Mouse (Mus musculus): Measurements from ENCODE around the gene Ift122. TPM values are rescaled to one million over a fixed set of nuclear protein-coding genes. Genes with fewer than 3 reads are reported as not detected.

Gene Ift122
- total and polyA plus RNA-seq, 3 experiments: 7.9 to 14.1 (median 8.6) TPM

DNA sequence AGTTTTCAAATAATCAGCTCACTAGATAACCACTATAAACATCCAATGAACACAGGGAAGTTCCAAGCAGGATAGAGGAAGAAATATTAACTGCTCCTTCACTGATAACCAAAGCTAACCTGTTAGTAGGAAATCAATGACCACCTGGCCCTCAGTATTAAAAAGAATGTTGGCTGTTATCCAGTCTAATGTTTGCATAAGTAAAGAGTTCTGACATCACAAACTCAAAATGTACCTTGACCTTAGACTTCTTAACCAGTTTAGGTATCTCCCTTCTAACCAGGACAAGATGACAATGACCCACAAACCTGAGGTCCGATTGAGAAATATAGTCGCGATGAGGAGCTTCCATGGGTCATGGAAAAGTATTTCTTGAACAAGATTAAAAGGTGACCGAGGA, 8.3 kb upstream of the Ift122 start:
- TF ChIP-seq MXI1 (IDR thresholded peaks at IDR 0.05; ENCODE audit: low read depth, low read length) (no peak), USF1 (IDR thresholded peaks at IDR 0.05; ENCODE audit: low read depth, low read length) (no peak), RAD21 (IDR thresholded peaks at IDR 0.05; ENCODE audit: low read depth, low read length) (no peak), ZKSCAN1 (IDR thresholded peaks at IDR 0.05; ENCODE audit: borderline replicate concordance, low read depth, low read length) (no peak), ZC3H11A (IDR thresholded peaks at IDR 0.05; ENCODE audit: low read depth, low read length) (no peak), ZNF384 (IDR thresholded peaks at IDR 0.05; ENCODE audit: low read depth, low read length) (no peak), HCFC1 (IDR thresholded peaks at IDR 0.05; ENCODE audit: low read depth, low read length) (no peak), BHLHE40 (IDR thresholded peaks at IDR 0.05; ENCODE audit: low read depth, low read length) (no peak), MAZ (IDR thresholded peaks at IDR 0.05; ENCODE audit: low read depth, low read length) (no peak), JUN (IDR thresholded peaks at IDR 0.05; ENCODE audit: insufficient read depth, low read depth, low read length) (no peak), POLR2AphosphoS2 (IDR thresholded peaks at IDR 0.05; ENCODE audit: low read depth, low read length) (no peak), SIN3A (IDR thresholded peaks at IDR 0.05; ENCODE audit: low read length) (no peak), USF2 (conservative IDR thresholded peaks at IDR 0.05; ENCODE audit: low read depth, low read length) (no peak)
- dilution Hi-C loops (cut with MboI; ENCODE audit: extremely low pct_ligation_motif_present, extremely low pct_unique_long_range_greater_than_20kb, low sequenced_read_pairs) (no loop called here), in situ Hi-C loops (cut with MboI; ENCODE audit: low pct_ligation_motif_present, low pct_unique_long_range_greater_than_20kb, low sequenced_read_pairs) (loop anchor here (5.0 to 10.0 kb wide), 2 partner anchors 162 to 290 kb away; no protein-coding TSS in a partner anchor)
- no peaks in the 10 kb centered on the region for H3K9me3 ChIP-seq (replicated peaks; ENCODE audit: low read length)
- no peaks in the 10 kb centered on the region for H3K27me3 ChIP-seq (replicated peaks)
- H3K9ac ChIP-seq (ENCODE audit: insufficient read depth, low read depth): no peak overlapping the region
- H3K79me2 ChIP-seq (replicated peaks; ENCODE audit: control insufficient read depth, extremely low read depth, insufficient read depth, poor library complexity, severe bottlenecking): 0 out of 2 replicates have a peak, but pooled peaks cover 5% of the 10 kb centered on the region
- no peak overlapping the region for H3K4me2 ChIP-seq (ENCODE audit: insufficient read depth, low read depth, poor library complexity, severe bottlenecking)
- no peak overlapping the region for H3K27ac ChIP-seq (ENCODE audit: insufficient read depth, low read depth)
- H3K4me1 ChIP-seq (ENCODE audit: control insufficient read depth in 1 of 2, insufficient read depth in 2 of 2): peaks cover 2 to 25% of the 10 kb centered on the region in 2 experiments; a peak in 2 of 4 replicates
- no peak overlapping the region for H3K4me3 ChIP-seq (replicated peaks in 1 of 3; ENCODE audit: low read depth in 2 of 3, low read length in 2 of 3, poor library complexity in 1 of 3)
- DNase-seq (ENCODE audit: extremely low read depth): no peak
- H3K36me3 ChIP-seq (replicated peaks in 1 of 2; ENCODE audit: control insufficient read depth in 1 of 2, insufficient read depth in 1 of 2, low read length in 1 of 2): peaks cover 29 to 53% of the 10 kb centered on the region in 2 experiments

DNA sequence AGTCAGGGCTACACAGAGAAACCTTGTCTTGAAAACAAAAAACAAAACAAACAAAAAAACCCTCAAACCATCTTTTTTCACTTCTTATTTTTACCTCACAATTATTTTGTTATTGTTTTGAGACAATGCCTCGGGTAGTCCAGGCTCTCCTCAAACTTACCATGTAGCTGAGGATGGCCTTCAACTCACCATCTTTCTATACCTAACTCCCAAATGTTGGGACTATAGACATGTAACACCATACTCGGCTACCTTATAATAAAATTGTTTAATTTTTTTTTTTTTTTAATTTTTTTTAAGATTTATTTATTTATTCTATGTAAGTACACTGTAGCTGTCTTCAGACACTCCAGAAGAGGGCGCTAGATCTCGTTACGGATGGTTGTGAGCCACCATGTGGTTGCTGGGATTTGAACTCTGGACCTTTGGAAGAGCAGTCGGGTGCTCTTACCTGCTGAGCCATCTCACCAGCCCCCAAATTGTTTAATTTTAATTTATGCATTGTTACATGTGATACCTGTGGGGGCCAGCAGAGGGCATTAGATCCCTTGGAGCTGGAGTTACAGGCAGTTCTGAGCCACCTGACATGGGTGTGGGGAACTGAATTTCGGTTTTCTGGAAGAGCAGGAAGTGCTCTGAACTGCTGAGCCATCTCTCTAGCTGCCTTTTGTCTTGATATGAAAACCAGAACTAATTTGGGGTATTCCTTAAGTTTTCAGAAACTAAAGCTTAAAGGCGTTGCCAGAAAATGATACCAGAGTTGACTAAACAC, 6.4 kb upstream of the Ift122 start:
- Histone ChIP-seq H3K79me2 (replicated peaks; ENCODE audit: control insufficient read depth, extremely low read depth, insufficient read depth, poor library complexity, severe bottlenecking) (peaks cover 10% of the 10 kb centered on the region; the same call in 1 of the 2 replicates), H3K4me2 (ENCODE audit: insufficient read depth, low read depth, poor library complexity, severe bottlenecking) (peak overlapping the region; percentile 52), H3K27ac (ENCODE audit: insufficient read depth, low read depth) (no peak overlapping the region), H3K36me3 (replicated peaks in 1 of 2; ENCODE audit: control insufficient read depth in 1 of 2, insufficient read depth in 1 of 2, low read length in 1 of 2) (peaks cover 27 to 48% of the 10 kb centered on the region in 2 experiments), H3K4me3 (replicated peaks in 1 of 3; ENCODE audit: low read depth in 2 of 3, low read length in 2 of 3, poor library complexity in 1 of 3) (no peak overlapping the region), H3K9me3 (replicated peaks; ENCODE audit: low read length) (no peaks in the 10 kb centered on the region), H3K9ac (ENCODE audit: insufficient read depth, low read depth) (peak overlapping the region; percentile 61; the same call in 1 of the 2 replicates), H3K4me1 (ENCODE audit: control insufficient read depth in 1 of 2, insufficient read depth in 2 of 2) (peaks cover 2 to 42% of the 10 kb centered on the region in 2 experiments; a peak in 2 of 4 replicates), H3K27me3 (replicated peaks) (no peaks in the 10 kb centered on the region)
- dilution Hi-C loops (cut with MboI; ENCODE audit: extremely low pct_ligation_motif_present, extremely low pct_unique_long_range_greater_than_20kb, low sequenced_read_pairs) (no loop called here), in situ Hi-C loops (cut with MboI; ENCODE audit: low pct_ligation_motif_present, low pct_unique_long_range_greater_than_20kb, low sequenced_read_pairs) (loop anchor here (5.0 to 10.0 kb wide), 2 partner anchors 160 to 288 kb away; no protein-coding TSS in a partner anchor)
- peak; percentile 82 for DNase-seq (ENCODE audit: extremely low read depth)
- TF ChIP-seq TBP (conservative IDR thresholded peaks at IDR 0.05; ENCODE audit: low read depth, low read length) (peak; percentile 93), ZNF384 (IDR thresholded peaks at IDR 0.05; ENCODE audit: low read depth, low read length) (0 out of 2 replicates have a peak, but pooled peaks have one; percentile 52), E2F4 (IDR thresholded peaks at IDR 0.05; ENCODE audit: insufficient replicate concordance, low read depth, low read length) (no peak), PAX5 (IDR thresholded peaks at IDR 0.05; ENCODE audit: low read length) (no peak), POLR2A (IDR thresholded peaks at IDR 0.05; ENCODE audit: low read depth, low read length) (no peak), EP300 (IDR thresholded peaks at IDR 0.05; ENCODE audit: low read length) (no peak), TCF12 (IDR thresholded peaks at IDR 0.05; ENCODE audit: low read depth, low read length) (no peak), IRF4 (IDR thresholded peaks at IDR 0.05; ENCODE audit: low read depth, low read length) (0 out of 2 replicates have a peak, but pooled peaks have one; percentile 21), RAD21 (IDR thresholded peaks at IDR 0.05; ENCODE audit: low read depth, low read length) (peak; percentile 73), BHLHE40 (IDR thresholded peaks at IDR 0.05; ENCODE audit: low read depth, low read length) (0 out of 2 replicates have a peak, but pooled peaks have one; percentile 8), CTCF (conservative IDR thresholded peaks at IDR 0.05 in 1 of 2, IDR thresholded peaks at IDR 0.05 in 1 of 2; ENCODE audit: low read depth in 2 of 2, low read length in 2 of 2) (peak; percentile 28 to 76; a peak in 3 of 4 replicates), MXI1 (IDR thresholded peaks at IDR 0.05; ENCODE audit: low read depth, low read length) (peak; percentile 49; the same call in 1 of the 2 replicates), ELF1 (IDR thresholded peaks at IDR 0.05; ENCODE audit: low read depth, low read length) (peak; percentile 71), USF1 (IDR thresholded peaks at IDR 0.05; ENCODE audit: low read depth, low read length) (peak; percentile 38), SIN3A (IDR thresholded peaks at IDR 0.05; ENCODE audit: low read length) (peak; percentile 53; the same call in 1 of the 2 replicates), MAX (IDR thresholded peaks at IDR 0.05; ENCODE audit: low read length) (peak; percentile 47; the same call in 1 of the 2 replicates), SMC3 (IDR thresholded peaks at IDR 0.05; ENCODE audit: low read depth, low read length) (peak; percentile 70), USF2 (conservative IDR thresholded peaks at IDR 0.05; ENCODE audit: low read depth, low read length) (no peak), MEF2A (IDR thresholded peaks at IDR 0.05; ENCODE audit: borderline replicate concordance, low read depth, low read length) (no peak), RCOR1 (conservative IDR thresholded peaks at IDR 0.05; ENCODE audit: low read depth, low read length) (0 out of 2 replicates have a peak, but pooled peaks have one; percentile 35), JUND (conservative IDR thresholded peaks at IDR 0.05; ENCODE audit: low read depth, low read length) (0 out of 2 replicates have a peak, but pooled peaks have one; percentile 9), HCFC1 (IDR thresholded peaks at IDR 0.05; ENCODE audit: low read depth, low read length) (0 out of 2 replicates have a peak, but pooled peaks have one; percentile 14), MAFK (IDR thresholded peaks at IDR 0.05; ENCODE audit: insufficient replicate concordance, low read length) (0 out of 2 replicates have a peak, but pooled peaks have one; percentile 21)
